Mouse (Mus musculus) heart, adult 2 months (tissue): Measurements from ENCODE around the gene Got2. TPM values are rescaled to one million over a fixed set of nuclear protein-coding genes. Genes with fewer than 3 reads are reported as not detected.

Experiments used
- DNase-seq, 2 experiments: peaks; one replicate each; pipeline ENCODE4 v3.0.0; 2021
- H3K27ac ChIP-seq: fragments of 200-600 bp; 2 replicates; pipeline ENCODE4 v1.8.1; 2022
- H3K27me3 ChIP-seq: fragments of 200-500 bp; 2 replicates; pipeline ENCODE4 v1.6.1; 2012; ENCODE audit warnings: mild to moderate bottlenecking, low read length, inconsistent platforms, mixed read lengths; ENCODE audit not compliant: control insufficient read depth, insufficient read depth
- H3K36me3 ChIP-seq: fragments of 200-500 bp; 2 replicates; pipeline ENCODE4 v1.6.1; 2012; ENCODE audit warnings: low read length, inconsistent platforms; ENCODE audit not compliant: control insufficient read depth, insufficient read depth
- H3K4me1 ChIP-seq: fragments of 200-500 bp; 2 replicates; pipeline ENCODE4 v1.6.1; 2011; ENCODE audit warnings: low read length; ENCODE audit not compliant: control insufficient read depth, insufficient read depth
- H3K4me3 ChIP-seq: fragments of 200-600 bp; 2 replicates; pipeline ENCODE4 v1.8.1; 2022
- H3K79me2 ChIP-seq: fragments of 200-500 bp; replicated peaks from 2 replicates; pipeline ENCODE4 v1.6.1; 2012; ENCODE audit warnings: mild to moderate bottlenecking, inconsistent platforms, low read length, moderate library complexity, mixed read lengths; ENCODE audit not compliant: control insufficient read depth, insufficient read depth
- H3K9ac ChIP-seq: fragments of 200-500 bp; 2 replicates; pipeline ENCODE4 v1.6.1; 2012; ENCODE audit warnings: low read depth, mild to moderate bottlenecking, control low read depth, inconsistent platforms, low read length, mixed read lengths
- CTCF ChIP-seq: fragments of 200-600 bp; IDR thresholded peaks from 2 replicates; pipeline ENCODE4 v1.8.1; 2022; ENCODE audit warnings: antibody characterized with exemption, mild to moderate bottlenecking, moderate library complexity
- EP300 ChIP-seq: fragments of 200-500 bp; IDR thresholded peaks from 2 replicates; pipeline ENCODE4 v1.6.1; 2011; ENCODE audit warnings: low read depth, low read length, control low read depth; ENCODE audit not compliant: insufficient read depth
- POLR2A ChIP-seq: fragments of 200-500 bp; IDR thresholded peaks from 2 replicates; pipeline ENCODE4 v1.6.1; 2011; ENCODE audit warnings: mild to moderate bottlenecking, low read depth, low read length, control low read depth; ENCODE audit not compliant: insufficient read depth
- WGBS: fragments of 180-500 bp; shearing (Covaris S2); methylation state at CpG from one replicate; pipeline ENCODE4 v1.1.7; 2018; 5-methylcytosine and 5-hydroxymethylcytosine counted together
- intact Hi-C: fragments of 180-260 bp; cut with DNase I; formaldehyde crosslinking; loops from one replicate; pipeline ENCODE4 v1.15.1; 2025
- polyA plus RNA-seq: library from polyadenylated mRNA; depleted of rRNA; stranded (reverse); fragments of >200 nt; gene quantifications from 2 replicates; pipeline ENCODE4 v1.2.3, GENCODE M21; 2012
- total RNA-seq, 2 experiments: library from RNA; stranded (reverse); gene quantifications; 2 replicates each; pipeline ENCODE4 v1.2.3; 2021

Got2 gene
- total and polyA plus RNA-seq, 3 experiments: 663 to 774 (median 732) TPM

DNA sequence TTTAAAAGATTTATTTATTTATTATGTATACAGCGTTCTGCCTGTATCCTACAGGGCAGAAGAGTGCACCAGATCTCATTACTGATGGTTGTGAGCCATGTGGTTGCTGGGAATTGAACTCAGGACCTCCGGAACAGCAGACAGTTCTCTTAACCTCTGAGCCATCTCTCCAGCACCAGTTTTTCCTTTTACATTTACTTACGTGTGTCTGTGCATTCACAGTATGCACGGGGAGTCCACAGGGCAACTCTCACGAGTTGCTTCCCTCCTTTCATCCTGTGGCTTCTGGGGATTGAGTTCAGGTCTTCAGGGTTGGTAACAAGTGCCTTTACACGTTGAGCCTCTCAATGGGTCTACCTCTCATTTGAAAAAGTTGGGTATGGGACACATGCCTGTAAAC is 34.2 kb downstream of the Got2 start:
- Histone ChIP-seq H3K36me3 (no peaks in the 10 kb centered on the region), H3K27ac (peak overlapping the region; percentile 62), H3K9ac (no peak overlapping the region), H3K4me1 (peaks cover 5% of the 10 kb centered on the region; the same call in 1 of the 2 replicates), H3K79me2 (no peaks in the 10 kb centered on the region; the same call in 1 of the 2 replicates), H3K27me3 (no peaks in the 10 kb centered on the region), H3K4me3 (no peak overlapping the region)
- no peak for TF ChIP-seq CTCF
- TF ChIP-seq POLR2A: no peak
- TF ChIP-seq EP300: no peak
- WGBS: 88% methylated on average over 6 of the region's 6 CpGs
- intact Hi-C loops: loop anchor here (5.0 kb wide), 1 partner anchor 63 kb away; no protein-coding TSS in a partner anchor
- no peak for DNase-seq

DNA sequence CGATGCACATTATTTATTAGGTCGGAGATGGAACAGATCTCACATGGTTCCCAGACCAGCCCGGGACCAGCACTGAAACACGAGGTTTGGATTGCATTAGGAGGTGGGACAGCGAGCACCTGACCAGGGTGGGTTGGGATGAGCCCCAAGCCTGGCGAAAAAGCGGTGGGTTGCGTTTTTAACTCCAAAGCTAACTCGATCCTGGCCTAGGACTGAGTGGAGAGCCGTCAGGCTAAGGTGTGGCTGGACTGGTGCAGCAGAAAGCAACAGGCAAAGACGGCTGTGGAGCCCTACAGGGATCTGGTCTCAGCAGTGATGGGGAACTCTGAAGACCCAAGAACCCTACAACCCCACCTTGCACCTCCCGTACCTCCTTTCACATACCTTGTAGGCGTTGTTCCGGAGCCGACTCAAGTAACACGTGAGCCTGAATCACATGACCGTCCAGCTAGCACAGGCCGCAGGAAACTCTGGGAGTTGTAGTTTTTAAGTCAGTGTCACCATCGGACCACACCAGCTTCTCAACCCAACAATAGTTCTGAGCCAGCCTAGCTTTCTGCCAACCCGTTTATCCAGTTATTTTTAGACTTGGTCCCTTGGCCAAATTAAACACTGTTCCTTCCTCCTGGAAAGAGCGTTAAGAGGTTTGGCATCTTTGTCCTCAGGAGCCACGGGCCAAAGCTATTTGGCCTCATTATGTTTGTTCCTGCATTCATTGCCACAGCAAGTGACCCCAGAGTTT is 35.1 kb downstream of the Got2 start, which contains the start of gene Slc38a7:
Slc38a7 (minus strand) TSS at position 438 of the 742 bp plus-strand sequence.
- peak within 1 kb of the TSS; percentile 67 for H3K9ac ChIP-seq
- H3K4me1 ChIP-seq: peaks cover 5% of the 10 kb centered on the region; the same call in 1 of the 2 replicates
- no peaks in the 10 kb centered on the region for H3K36me3 ChIP-seq
- H3K27me3 ChIP-seq: no peaks in the 10 kb centered on the region
- WGBS: 6% methylated on average over 22 of the region's 22 CpGs
- intact Hi-C loops: loop anchor here (2.0 to 5.0 kb wide), 3 partner anchors 36 to 64 kb away; partner anchors contain the start of gene Got2
- H3K79me2 ChIP-seq: no peaks in the 10 kb centered on the region; the same call in 1 of the 2 replicates
- TF ChIP-seq CTCF (no peak), POLR2A (peak; percentile 70), EP300 (peak; percentile 68; the same call in 1 of the 2 replicates)
- H3K4me3 ChIP-seq: peak within 1 kb of the TSS; percentile 57
- peak; percentile 70 to 86 for DNase-seq
- peak within 1 kb of the TSS; percentile 73 for H3K27ac ChIP-seq

DNA sequence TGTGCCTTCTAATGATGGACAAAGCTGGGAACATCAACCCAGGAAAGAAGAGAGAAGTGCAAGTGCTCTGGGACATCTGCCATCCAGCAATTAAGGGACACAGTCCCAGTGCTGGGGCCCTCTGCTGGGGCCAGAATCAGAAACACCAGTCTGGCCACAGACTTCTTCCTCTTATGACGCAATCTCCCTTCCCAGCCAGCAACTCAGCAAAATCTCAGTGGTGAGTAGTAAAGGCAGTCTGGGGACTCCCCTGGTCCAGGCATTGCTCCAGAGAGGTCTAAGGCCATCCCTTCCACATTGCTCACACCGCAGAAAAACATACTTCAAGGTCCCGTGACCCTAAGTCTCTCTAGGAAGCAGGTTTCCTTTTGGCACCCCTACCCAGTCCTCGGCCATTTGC is 36.1 kb downstream of the Got2 start:
- intact Hi-C loops: loop anchor here (2.0 to 5.0 kb wide), 3 partner anchors 37 to 65 kb away; partner anchors contain the start of gene Got2
- TF ChIP-seq POLR2A: no peak
- peak; percentile 33 for TF ChIP-seq CTCF
- no peak for TF ChIP-seq EP300
- H3K27me3 ChIP-seq: no peaks in the 10 kb centered on the region
- no peaks in the 10 kb centered on the region for H3K36me3 ChIP-seq
- peak overlapping the region; percentile 73 for H3K27ac ChIP-seq
- DNase-seq: peak; percentile 46 to 70
- no peaks in the 10 kb centered on the region; the same call in 1 of the 2 replicates for H3K79me2 ChIP-seq
- H3K9ac ChIP-seq: no peak overlapping the region
- 28% methylated on average over 4 of the region's 4 CpGs for WGBS
- H3K4me3 ChIP-seq: peak overlapping the region; percentile 57
- peaks cover 5% of the 10 kb centered on the region; the same call in 1 of the 2 replicates for H3K4me1 ChIP-seq

DNA sequence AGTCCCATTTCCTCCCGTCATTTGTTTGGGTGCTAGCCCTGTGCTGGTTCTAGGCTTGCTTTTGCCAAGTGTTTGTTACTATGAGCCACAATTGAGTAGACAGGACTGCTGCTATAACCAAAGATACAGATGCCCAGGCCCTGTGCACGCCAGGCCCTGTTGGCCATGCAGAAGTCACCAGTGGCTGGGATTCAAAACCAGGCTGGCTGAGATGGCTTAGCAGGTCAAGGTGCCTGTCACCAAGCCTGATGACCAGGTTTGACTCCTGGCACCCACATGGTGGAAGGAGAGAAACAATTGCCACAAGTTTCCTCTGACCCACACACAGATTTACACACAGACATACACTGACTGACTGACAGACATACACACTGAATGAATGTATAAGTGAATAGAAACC is 38.0 kb downstream of the Got2 start:
- TF ChIP-seq EP300 (no peak), POLR2A (no peak), CTCF (no peak)
- no peaks in the 10 kb centered on the region for H3K36me3 ChIP-seq
- intact Hi-C loops: loop anchor here (5.0 kb wide), 1 partner anchor 67 kb away; no protein-coding TSS in a partner anchor
- no peak overlapping the region for H3K27ac ChIP-seq
- H3K79me2 ChIP-seq: no peaks in the 10 kb centered on the region; the same call in 1 of the 2 replicates
- H3K27me3 ChIP-seq: no peaks in the 10 kb centered on the region
- no peak overlapping the region for H3K9ac ChIP-seq
- DNase-seq: no peak
- no peak overlapping the region for H3K4me3 ChIP-seq
- peaks cover 5% of the 10 kb centered on the region; the same call in 1 of the 2 replicates for H3K4me1 ChIP-seq
- WGBS: 90% methylated on average over 2 of the region's 2 CpGs

DNA sequence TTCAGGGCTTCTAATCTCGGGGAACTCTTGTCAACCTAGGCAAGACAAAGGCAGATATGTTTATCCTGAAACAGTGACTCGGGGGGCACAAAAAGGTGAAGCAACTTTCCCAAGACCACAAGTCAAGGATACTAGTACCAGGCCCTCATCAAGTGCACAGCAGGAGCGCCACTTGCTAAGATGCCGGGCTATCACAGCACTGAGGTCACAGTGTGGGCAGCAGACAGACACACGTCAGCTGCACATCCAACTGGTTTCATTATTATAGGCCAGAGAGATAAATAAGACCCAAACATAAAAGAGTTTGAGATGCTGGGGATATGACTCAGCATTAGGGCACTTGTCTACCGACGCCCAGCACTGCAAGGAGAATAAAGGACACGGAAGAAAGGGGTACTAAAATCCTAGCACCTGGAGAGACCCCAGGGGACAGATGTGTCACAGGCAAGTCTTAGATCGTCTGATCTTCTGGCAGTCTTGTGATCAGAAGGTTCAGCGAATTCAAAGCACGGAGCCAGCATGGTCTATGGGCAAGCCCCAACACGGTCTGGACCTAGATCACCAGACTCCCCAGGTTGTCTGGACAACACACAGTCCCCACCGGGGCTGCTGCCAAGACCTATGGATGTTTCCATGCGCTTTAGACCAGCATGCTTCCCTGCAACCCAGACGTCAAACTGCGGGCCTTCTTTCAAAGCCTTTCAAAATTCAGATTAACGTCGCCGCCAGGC is 39.4 kb downstream of the Got2 start:
- WGBS: 90% methylated on average over 19 of the region's 19 CpGs
- no peaks in the 10 kb centered on the region; the same call in 1 of the 2 replicates for H3K79me2 ChIP-seq
- H3K27me3 ChIP-seq: no peaks in the 10 kb centered on the region
- no peak overlapping the region for H3K27ac ChIP-seq
- H3K4me1 ChIP-seq: peaks cover 5% of the 10 kb centered on the region; the same call in 1 of the 2 replicates
- no peak for DNase-seq
- no peaks in the 10 kb centered on the region for H3K36me3 ChIP-seq
- TF ChIP-seq POLR2A (no peak), CTCF (no peak), EP300 (no peak)
- H3K4me3 ChIP-seq: no peak overlapping the region
- H3K9ac ChIP-seq: no peak overlapping the region
- intact Hi-C loops: no loop called here
